Mouse (Mus musculus) CH12.LX (cell line): ENCODE results near the gene Ube2g1. TPM values are rescaled to one million over a fixed set of nuclear protein-coding genes. Genes with fewer than 3 reads are reported as not detected.

ENCODE experiments used
- DNase-seq: peaks from one replicate; pipeline ENCODE4 v3.0.0-alpha.2; 2013; ENCODE audit errors: extremely low read depth
- H3K27ac ChIP-seq: 2 replicates; pipeline ENCODE4 v1.5.1; 2012; ENCODE audit warnings: low read depth, mild to moderate bottlenecking, control low read depth, moderate library complexity; ENCODE audit not compliant: insufficient read depth
- H3K27me3 ChIP-seq: replicated peaks from 2 replicates; pipeline ENCODE3; 2012; ENCODE audit warnings: inconsistent platforms
- H3K36me3 ChIP-seq, 2 experiments: replicated peaks in 1 of 2; 2 replicates each; pipeline versions ENCODE3 to v1.6.1; 2012; ENCODE audit warnings: inconsistent platforms in 1 of 2, low read length in 1 of 2, mild to moderate bottlenecking in 1 of 2, mixed read lengths in 1 of 2, moderate library complexity in 1 of 2; ENCODE audit not compliant: control insufficient read depth in 1 of 2, insufficient read depth in 1 of 2
- H3K4me1 ChIP-seq, 2 experiments: 2 replicates each; pipeline ENCODE4 v1.6.1; 2012; ENCODE audit warnings: inconsistent platforms in 1 of 2, moderate library complexity in 1 of 2; ENCODE audit not compliant: insufficient read depth in 2 of 2, control insufficient read depth in 1 of 2
- H3K4me2 ChIP-seq: 2 replicates; pipeline ENCODE4 v1.6.1; 2012; ENCODE audit warnings: low read depth, mild to moderate bottlenecking, control low read depth; ENCODE audit not compliant: poor library complexity, insufficient read depth, severe bottlenecking
- H3K4me3 ChIP-seq, 3 experiments: fragments of 150-350 bp in 1 of 3; sonication (generic) in 1 of 3; replicated peaks in 1 of 3; 2 replicates each; pipeline versions ENCODE3 to v1.5.1; 2011 to 2012; ENCODE audit warnings: low read depth in 2 of 3, low read length in 2 of 3, mild to moderate bottlenecking in 2 of 3, moderate library complexity in 2 of 3, control low read depth in 1 of 3, improper control_type of control experiment in 1 of 3, inconsistent platforms in 1 of 3, mixed read lengths in 1 of 3; ENCODE audit not compliant: poor library complexity in 1 of 3
- H3K79me2 ChIP-seq: replicated peaks from 2 replicates; pipeline ENCODE4 v1.6.1; 2012; ENCODE audit warnings: mild to moderate bottlenecking, moderate library complexity; ENCODE audit not compliant: control insufficient read depth, poor library complexity, insufficient read depth, severe bottlenecking; ENCODE audit errors: extremely low read depth
- H3K9ac ChIP-seq: 2 replicates; pipeline ENCODE4 v1.6.1; 2012; ENCODE audit warnings: low read depth, mild to moderate bottlenecking, control low read depth, moderate library complexity; ENCODE audit not compliant: insufficient read depth
- H3K9me3 ChIP-seq: replicated peaks from 2 replicates; pipeline ENCODE3; 2012; ENCODE audit warnings: low read length, inconsistent platforms, mixed read lengths
- CTCF ChIP-seq, 2 experiments: IDR thresholded peaks in 1 of 2; conservative IDR thresholded peaks in 1 of 2; 2 replicates each; pipeline ENCODE4 v1.5.1; 2011 to 2012; ENCODE audit warnings: low read depth in 2 of 2, low read length in 2 of 2, improper control_type of control experiment in 1 of 2, inconsistent platforms in 1 of 2, mild to moderate bottlenecking in 1 of 2, moderate library complexity in 1 of 2
- E2F4 ChIP-seq: IDR thresholded peaks from 2 replicates; pipeline ENCODE4 v1.6.1; 2011; ENCODE audit warnings: low read depth, low read length, improper control_type of control experiment; ENCODE audit not compliant: insufficient replicate concordance
- EP300 ChIP-seq: IDR thresholded peaks from 2 replicates; pipeline ENCODE4 v1.6.1; 2011; ENCODE audit warnings: low read length, improper control_type of control experiment
- ETS1 ChIP-seq: conservative IDR thresholded peaks from 2 replicates; pipeline ENCODE4 v1.6.1; 2012; ENCODE audit warnings: low read depth, mild to moderate bottlenecking, inconsistent platforms, low read length, improper control_type of control experiment, moderate library complexity
- GABPA ChIP-seq: IDR thresholded peaks from 2 replicates; pipeline ENCODE4 v1.6.1; 2012; ENCODE audit warnings: low read depth, low read length, improper control_type of control experiment, inconsistent platforms; ENCODE audit not compliant: insufficient replicate concordance
- MAZ ChIP-seq: IDR thresholded peaks from 2 replicates; pipeline ENCODE4 v1.6.1; 2012; ENCODE audit warnings: low read depth, mild to moderate bottlenecking, inconsistent platforms, low read length, improper control_type of control experiment, moderate library complexity
- MXI1 ChIP-seq: IDR thresholded peaks from 2 replicates; pipeline ENCODE4 v1.6.1; 2011; ENCODE audit warnings: mild to moderate bottlenecking, low read depth, low read length, improper control_type of control experiment
- NELFE ChIP-seq: IDR thresholded peaks from 2 replicates; pipeline ENCODE4 v1.6.1; 2011; ENCODE audit warnings: low read depth, low read length, improper control_type of control experiment
- NRF1 ChIP-seq: IDR thresholded peaks from 2 replicates; pipeline ENCODE4 v1.6.1; 2014; ENCODE audit warnings: low read depth, mild to moderate bottlenecking, inconsistent platforms, low read length, improper control_type of control experiment, moderate library complexity
- PAX5 ChIP-seq: IDR thresholded peaks from 2 replicates; pipeline ENCODE4 v1.6.1; 2012; ENCODE audit warnings: low read length, inconsistent platforms, mixed read lengths
- POLR2A ChIP-seq: IDR thresholded peaks from 2 replicates; pipeline ENCODE4 v1.6.1; 2011; ENCODE audit warnings: low read depth, mild to moderate bottlenecking, improper control_type of control experiment, low read length
- RCOR1 ChIP-seq: conservative IDR thresholded peaks from 2 replicates; pipeline ENCODE4 v1.6.1; 2012; ENCODE audit warnings: low read depth, mild to moderate bottlenecking, inconsistent platforms, low read length, improper control_type of control experiment
- TCF12 ChIP-seq: IDR thresholded peaks from 2 replicates; pipeline ENCODE4 v1.6.1; 2014; ENCODE audit warnings: low read depth, mild to moderate bottlenecking, inconsistent platforms, low read length, improper control_type of control experiment
- USF1 ChIP-seq: IDR thresholded peaks from 2 replicates; pipeline ENCODE4 v1.6.1; 2014; ENCODE audit warnings: low read depth, mild to moderate bottlenecking, inconsistent platforms, low read length, improper control_type of control experiment
- ZKSCAN1 ChIP-seq: IDR thresholded peaks from 2 replicates; pipeline ENCODE4 v1.6.1; 2012; ENCODE audit warnings: low read depth, inconsistent platforms, low read length, improper control_type of control experiment, borderline replicate concordance
- ZNF384 ChIP-seq: IDR thresholded peaks from 2 replicates; pipeline ENCODE4 v1.6.1; 2012; ENCODE audit warnings: low read depth, low read length, improper control_type of control experiment, inconsistent platforms
- dilution Hi-C: fragments of 300-500 bp; cut with MboI; formaldehyde crosslinking; loops from 2 replicates; pipeline ENCODE4 v1.14.3; 2020; ENCODE audit warnings: low sequenced_read_pairs; ENCODE audit not compliant: extremely low pct_unique_long_range_greater_than_20kb, extremely low pct_ligation_motif_present
- in situ Hi-C: fragments of 300-500 bp; cut with MboI; formaldehyde crosslinking; loops from 3 replicates; pipeline ENCODE4 v1.14.3; 2019; ENCODE audit warnings: low sequenced_read_pairs, low pct_ligation_motif_present, low pct_unique_long_range_greater_than_20kb, mixed read lengths
- polyA plus RNA-seq: library from polyadenylated mRNA; unstranded; fragments of >175 nt; gene quantifications from 2 replicates; pipeline ENCODE4 v1.2.1, GENCODE M21; 2012; ENCODE audit warnings: low read depth; ENCODE audit not compliant: insufficient read length
- total RNA-seq, 2 experiments: library from RNA; depleted of rRNA; stranded (reverse); fragments of 300-350 nt in 1 of 2; fragments of >200 nt in 1 of 2; gene quantifications; 2 replicates each; pipeline ENCODE4 v1.2.3; 2012 to 2014

Gene Ube2g1
- total and polyA plus RNA-seq, 3 experiments: 34.5 to 74.4 (median 73.8) TPM

GRCm38 (mm10) chr11:72672438-72672837 is 65.4 kb downstream of the Ube2g1 start:
- no peak overlapping the region for H3K9ac ChIP-seq
- no peak for TF ChIP-seq NELFE
- no peak for TF ChIP-seq EP300
- TF ChIP-seq GABPA: no peak
- no peak for TF ChIP-seq E2F4
- no peak for TF ChIP-seq POLR2A
- no peak for TF ChIP-seq ZKSCAN1
- TF ChIP-seq NRF1: no peak
- TF ChIP-seq MAZ: no peak
- H3K79me2 ChIP-seq: peaks cover 25% of the 10 kb centered on the region
- DNase-seq: no peak
- in situ Hi-C loops (no loop called here), dilution Hi-C loops (no loop called here)
- H3K4me2 ChIP-seq: no peak overlapping the region
- H3K4me3 ChIP-seq: no peak overlapping the region
- H3K36me3 ChIP-seq: peaks cover 0 to 19% of the 10 kb centered on the region in 2 experiments
- H3K27me3 ChIP-seq: no peaks in the 10 kb centered on the region
- H3K4me1 ChIP-seq: peaks cover 5 to 31% of the 10 kb centered on the region in 2 experiments
- H3K27ac ChIP-seq: no peak overlapping the region
- H3K9me3 ChIP-seq: no peaks in the 10 kb centered on the region

- DNase-seq: no peak
- dilution Hi-C loops: no loop called here
- H3K36me3 ChIP-seq: peaks cover 0 to 23% of the 10 kb centered on the region in 2 experiments
- no peak overlapping the region for H3K9ac ChIP-seq
- no peak overlapping the region for H3K4me3 ChIP-seq
- H3K4me1 ChIP-seq: peaks cover 10 to 35% of the 10 kb centered on the region in 2 experiments
- H3K27me3 ChIP-seq: no peaks in the 10 kb centered on the region
- in situ Hi-C loops: no loop called here
- H3K79me2 ChIP-seq: peaks cover 17% of the 10 kb centered on the region
- no peak overlapping the region for H3K27ac ChIP-seq
- H3K4me2 ChIP-seq: no peak overlapping the region
- TF ChIP-seq TCF12 (no peak), RCOR1 (no peak), MXI1 (no peak), PAX5 (no peak), MAZ (no peak), USF1 (no peak), ETS1 (no peak), ZNF384 (no peak), NRF1 (no peak), CTCF (conservative IDR thresholded peaks at IDR 0.05 in 1 of 2, IDR thresholded peaks at IDR 0.05 in 1 of 2; ENCODE audit: low read depth in 2 of 2, low read length in 2 of 2) (no peak)
- H3K9me3 ChIP-seq: no peaks in the 10 kb centered on the region
Observed at GRCm38 (mm10) chr11:72675280-72675679, 68.2 kb downstream of the Ube2g1 start.
